Mouse (Mus musculus) lung, embryonic 15.5 days (tissue): ENCODE results near the gene Sgsm2. TPM values are rescaled to one million over a fixed set of nuclear protein-coding genes. Genes with fewer than 3 reads are reported as not detected.
"Not testable (repeated sequence)": the region's sequence is repeated elsewhere in the genome, so short reads cannot be mapped to it uniquely, and the experiment has no call there.

ENCODE experiments used
- ATAC-seq: fragments of 200-750 bp; cut with Nextera tagmentation; 2 replicates; pipeline ENCODE4 v1.8.0; 2017; ENCODE audit warnings: moderate number of reproducible peaks, borderline replicate concordance; ENCODE audit not compliant: low FRiP score, low TSS enrichment; ENCODE audit errors: extremely low read depth
- H3K27ac ChIP-seq: fragments of 300-500 bp; sonication (generic); 2 replicates; pipeline ENCODE4 v1.5.1; 2015; ENCODE audit warnings: moderate library complexity, mild to moderate bottlenecking, inconsistent platforms
- H3K27me3 ChIP-seq: fragments of 300-500 bp; sonication (generic); 2 replicates; pipeline ENCODE4 v1.6.1; 2015; ENCODE audit warnings: inconsistent platforms
- H3K36me3 ChIP-seq: fragments of 300-500 bp; sonication (generic); 2 replicates; pipeline ENCODE4 v1.6.1; 2015; ENCODE audit warnings: inconsistent platforms
- H3K4me1 ChIP-seq: fragments of 300-500 bp; sonication (generic); 2 replicates; pipeline ENCODE4 v1.6.1; 2015; ENCODE audit warnings: inconsistent platforms
- H3K4me2 ChIP-seq: fragments of 300-500 bp; sonication (generic); 2 replicates; pipeline ENCODE4 v1.6.1; 2015; ENCODE audit warnings: inconsistent platforms, mild to moderate bottlenecking, moderate library complexity
- H3K4me3 ChIP-seq: fragments of 300-500 bp; sonication (generic); 2 replicates; pipeline ENCODE4 v1.5.1; 2015; ENCODE audit warnings: mild to moderate bottlenecking, inconsistent platforms
- H3K9ac ChIP-seq: fragments of 300-500 bp; sonication (generic); 2 replicates; pipeline ENCODE4 v1.6.1; 2015; ENCODE audit warnings: inconsistent platforms
- H3K9me3 ChIP-seq: fragments of 300-500 bp; sonication (generic); 2 replicates; pipeline ENCODE4 v1.6.1; 2016; ENCODE audit warnings: inconsistent platforms
- WGBS: fragments of 180-500 bp; shearing (Covaris S2); methylation state at CpG from one replicate; pipeline ENCODE4 v1.1.7; 2015; 5-methylcytosine and 5-hydroxymethylcytosine counted together
- polyA plus RNA-seq: library from polyadenylated mRNA; unstranded; fragments of >200 nt; fragmentation: Nextera tagmentation; extraction: Ambion mirVana; gene quantifications from 2 replicates; pipeline ENCODE4 v1.2.1, GENCODE M21; 2015

Sgsm2 gene
- polyA plus RNA-seq, 1 experiment from 2014 or later = 3.5 TPM

GRCm38 (mm10) chr11:74821463-74821862 is 75.4 kb downstream of the Sgsm2 start:
- no peak for ATAC-seq
- Histone ChIP-seq H3K36me3 (peaks cover 20% of the 10 kb centered on the region; the same call in 1 of the 2 replicates), H3K4me1 (no peaks in the 10 kb centered on the region)

GRCm38 (mm10) chr11:74820921-74821320 is 75.9 kb downstream of the Sgsm2 start:
- H3K9ac ChIP-seq = no peak overlapping the region
- H3K4me2 ChIP-seq = no peak overlapping the region
- 56% methylated on average over 1 of the region's 1 CpGs for WGBS
- ATAC-seq = no peak
- H3K4me3 ChIP-seq = no peak overlapping the region
- H3K27ac ChIP-seq = no peak overlapping the region
- H3K4me1 ChIP-seq = no peaks in the 10 kb centered on the region
- H3K9me3 ChIP-seq = no peaks in the 10 kb centered on the region
- peaks cover 24% of the 10 kb centered on the region; the same call in 1 of the 2 replicates for H3K36me3 ChIP-seq
- H3K27me3 ChIP-seq = no peaks in the 10 kb centered on the region

More at GRCm38 (mm10) chr11:74821463-74821862, 75.4 kb downstream of the Sgsm2 start:
- H3K27ac ChIP-seq = no peak overlapping the region
- 25% methylated on average over 1 of the region's 1 CpGs for WGBS
- no peaks in the 10 kb centered on the region for H3K9me3 ChIP-seq
- H3K4me3 ChIP-seq = no peak overlapping the region
- H3K27me3 ChIP-seq = no peaks in the 10 kb centered on the region
- H3K9ac ChIP-seq = no peak overlapping the region
- no peak overlapping the region for H3K4me2 ChIP-seq

- Histone ChIP-seq H3K4me3 (no peak overlapping the region), H3K27ac (no peak overlapping the region), H3K27me3 (no peaks in the 10 kb centered on the region), H3K36me3 (peaks cover 33% of the 10 kb centered on the region; the same call in 1 of the 2 replicates), H3K9ac (no peak overlapping the region), H3K4me1 (no peaks in the 10 kb centered on the region), H3K9me3 (no peaks in the 10 kb centered on the region), H3K4me2 (no peak overlapping the region)
- no peak for ATAC-seq
These were observed 81.1 kb downstream of the Sgsm2 start for GRCm38 (mm10) chr11:74815795-74816194.

- ATAC-seq = no peak
- Histone ChIP-seq H3K4me1 (no peaks in the 10 kb centered on the region), H3K36me3 (peaks cover 43% of the 10 kb centered on the region), H3K27me3 (no peaks in the 10 kb centered on the region), H3K4me3 (no peak overlapping the region), H3K9me3 (no peaks in the 10 kb centered on the region), H3K9ac (no peak overlapping the region), H3K27ac (no peak overlapping the region), H3K4me2 (no peak overlapping the region)
- 46% methylated on average over 5 of the region's 5 CpGs for WGBS
These were observed 85.3 kb downstream of the Sgsm2 start for GRCm38 (mm10) chr11:74811538-74811937.

- not testable (repeated sequence) for H3K9me3 ChIP-seq, H3K4me1 ChIP-seq, H3K4me2 ChIP-seq, H3K4me3 ChIP-seq, H3K27me3 ChIP-seq, ATAC-seq, H3K27ac ChIP-seq, H3K9ac ChIP-seq
- WGBS = 36% methylated on average over 3 of the region's 3 CpGs
- peaks cover 44% of the 10 kb centered on the region for H3K36me3 ChIP-seq
These were observed 85.8 kb downstream of the Sgsm2 start for GRCm38 (mm10) chr11:74811027-74811426.

- no peak overlapping the region for H3K4me3 ChIP-seq
These were observed 86.7 kb downstream of the Sgsm2 start for GRCm38 (mm10) chr11:74810134-74810533.

GRCm38 (mm10) chr11:74808251-74808853 is 88.5 kb downstream of the Sgsm2 start:
- ATAC-seq = no peak
- Histone ChIP-seq H3K27me3 (no peaks in the 10 kb centered on the region), H3K36me3 (peaks cover 63% of the 10 kb centered on the region), H3K27ac (no peak overlapping the region), H3K4me1 (no peaks in the 10 kb centered on the region), H3K9me3 (no peaks in the 10 kb centered on the region), H3K4me2 (no peak overlapping the region), H3K9ac (no peak overlapping the region), H3K4me3 (no peak overlapping the region)
- 93% methylated on average over 6 of the region's 6 CpGs for WGBS

More at GRCm38 (mm10) chr11:74810134-74810533, 86.7 kb downstream of the Sgsm2 start:
- H3K27ac ChIP-seq = no peak overlapping the region
- no peak overlapping the region for H3K9ac ChIP-seq
- no peak for ATAC-seq
- H3K9me3 ChIP-seq = no peaks in the 10 kb centered on the region
- peaks cover 52% of the 10 kb centered on the region for H3K36me3 ChIP-seq
- H3K27me3 ChIP-seq = no peaks in the 10 kb centered on the region
- H3K4me1 ChIP-seq = no peaks in the 10 kb centered on the region
- H3K4me2 ChIP-seq = no peak overlapping the region

GRCm38 (mm10) chr11:74807246-74807882 is 89.5 kb downstream of the Sgsm2 start:
- Histone ChIP-seq H3K9ac (no peak overlapping the region), H3K4me1 (no peaks in the 10 kb centered on the region), H3K9me3 (no peaks in the 10 kb centered on the region), H3K27ac (no peak overlapping the region), H3K27me3 (no peaks in the 10 kb centered on the region), H3K4me3 (no peak overlapping the region), H3K36me3 (peaks cover 57% of the 10 kb centered on the region), H3K4me2 (no peak overlapping the region)
- ATAC-seq = 0 out of 2 replicates have a peak, but pooled peaks have one; percentile 27
- 76% methylated on average over 6 of the region's 6 CpGs for WGBS

GRCm38 (mm10) chr11:74804081-74804627 is 92.7 kb downstream of the Sgsm2 start:
- Histone ChIP-seq H3K9me3 (no peaks in the 10 kb centered on the region), H3K4me3 (no peak overlapping the region), H3K36me3 (peaks cover 58% of the 10 kb centered on the region), H3K9ac (no peak overlapping the region), H3K4me2 (no peak overlapping the region), H3K4me1 (no peaks in the 10 kb centered on the region), H3K27me3 (no peaks in the 10 kb centered on the region), H3K27ac (no peak overlapping the region)
- ATAC-seq = no peak
- whole genome bisulfite sequencing = 74% methylated on average over 3 of the region's 3 CpGs

- no peaks in the 10 kb centered on the region for H3K4me1 ChIP-seq
- H3K9ac ChIP-seq = no peak overlapping the region
These were observed 96.2 kb downstream of the Sgsm2 start for GRCm38 (mm10) chr11:74800658-74801057.

More at GRCm38 (mm10) chr11:74800658-74801057, 96.2 kb downstream of the Sgsm2 start:
- WGBS = 85% methylated on average over 4 of the region's 4 CpGs
- no peaks in the 10 kb centered on the region for H3K27me3 ChIP-seq
- peaks cover 48% of the 10 kb centered on the region for H3K36me3 ChIP-seq
- no peak overlapping the region for H3K27ac ChIP-seq
- no peak for ATAC-seq
- H3K9me3 ChIP-seq = no peaks in the 10 kb centered on the region
- no peak overlapping the region for H3K4me3 ChIP-seq
- no peak overlapping the region for H3K4me2 ChIP-seq
